Mouse (Mus musculus) megakaryocyte-erythroid progenitor cell, adult 5 weeks (primary cell): ENCODE data around the gene Mast3. TPM values are rescaled to one million over a fixed set of nuclear protein-coding genes. Genes with fewer than 3 reads are reported as not detected.

Experiments used
- polyA plus RNA-seq: library from polyadenylated mRNA; stranded (reverse); fragments of >175 nt; gene quantifications from 2 replicates; pipeline ENCODE4 v1.2.3, GENCODE M21; 2012

Gene Mast3
- 424 and 485 TPM in 2 replicates for polyA plus RNA-seq

GRCm38 (mm10) chr8:70804481-70805206 lies at the start of gene Mast3:
Mast3 (minus strand) TSS chr8:70805054.

GRCm38 (mm10) chr8:70839408-70840351 lies 34.8 kb upstream of the Mast3 start, which contains the start of gene Arrdc2:
Arrdc2 (minus strand) TSS chr8:70839720.

DNA sequence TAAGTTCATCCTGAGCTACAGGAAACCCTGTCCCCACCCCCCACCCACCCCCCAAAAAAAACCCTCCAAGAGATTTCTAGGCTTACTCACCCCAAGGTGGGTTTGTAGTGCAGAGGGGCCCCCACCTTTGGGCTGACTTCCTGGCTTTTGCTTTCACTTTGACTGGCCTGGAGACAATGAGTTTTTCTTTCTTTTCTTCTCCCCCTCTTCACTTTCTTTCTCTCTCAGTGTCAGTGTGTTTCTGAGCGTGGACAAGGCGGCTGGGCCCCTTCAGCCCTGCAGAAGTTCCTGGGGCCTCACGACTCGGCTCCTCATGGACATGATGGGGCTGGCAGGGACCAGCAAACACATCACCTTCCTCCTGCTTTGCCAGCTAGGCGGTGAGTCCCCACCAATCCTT lies 3.4 kb upstream of the Mast3 start, which contains the start of gene Il12rb1:
Gene Il12rb1 (plus strand): TSS at position 211 of the 400 bp plus-strand sequence.

DNA sequence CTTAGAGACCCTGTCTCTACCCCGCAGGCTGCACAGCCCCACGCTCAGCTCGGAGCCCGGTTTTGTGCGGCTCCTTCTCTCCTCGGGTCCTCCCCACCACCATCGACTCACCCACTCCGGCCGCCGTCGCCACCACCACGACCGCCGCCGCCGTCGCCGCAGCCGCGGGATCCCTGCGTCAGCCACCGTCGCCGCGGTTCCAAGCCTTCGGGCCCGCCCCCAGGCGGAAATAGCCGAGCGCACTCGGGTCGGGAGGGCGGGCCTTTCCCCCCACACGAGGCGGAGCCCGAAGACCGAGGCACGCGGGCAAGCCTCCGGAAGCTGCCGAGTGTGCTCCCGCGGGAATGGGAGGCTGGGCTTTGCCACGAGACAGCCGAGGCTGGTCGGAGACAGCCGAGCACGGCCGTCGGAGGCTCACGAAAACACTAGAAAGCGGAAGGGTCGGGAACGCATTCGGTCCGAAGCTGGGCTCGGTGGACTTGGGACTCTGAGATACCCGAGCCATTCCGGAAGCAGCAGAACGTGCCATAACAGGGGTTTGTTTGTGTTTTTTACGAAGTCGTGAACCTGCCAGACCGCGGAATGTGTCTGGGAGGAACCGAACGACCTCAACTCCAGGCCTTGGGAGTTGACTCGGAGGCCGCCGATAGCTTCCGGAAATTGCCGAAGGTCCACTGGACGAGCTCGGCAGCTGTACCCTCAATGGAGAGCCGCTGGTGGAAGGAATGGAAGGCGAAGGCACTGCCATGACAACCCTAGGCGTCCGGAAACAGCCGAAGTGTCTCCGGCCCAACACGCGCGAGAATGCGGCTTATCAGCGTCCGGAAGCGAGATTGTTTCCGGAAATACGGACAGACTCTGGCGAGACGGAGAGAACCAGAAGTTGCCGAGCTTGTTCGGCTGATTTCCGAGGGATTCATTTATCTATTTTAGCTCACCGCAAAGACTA lies 28.1 kb downstream of the Mast3 start, which contains the start of gene Pik3r2:
Gene Pik3r2 (minus strand): TSS at position 218 of the 949 bp plus-strand sequence.

DNA sequence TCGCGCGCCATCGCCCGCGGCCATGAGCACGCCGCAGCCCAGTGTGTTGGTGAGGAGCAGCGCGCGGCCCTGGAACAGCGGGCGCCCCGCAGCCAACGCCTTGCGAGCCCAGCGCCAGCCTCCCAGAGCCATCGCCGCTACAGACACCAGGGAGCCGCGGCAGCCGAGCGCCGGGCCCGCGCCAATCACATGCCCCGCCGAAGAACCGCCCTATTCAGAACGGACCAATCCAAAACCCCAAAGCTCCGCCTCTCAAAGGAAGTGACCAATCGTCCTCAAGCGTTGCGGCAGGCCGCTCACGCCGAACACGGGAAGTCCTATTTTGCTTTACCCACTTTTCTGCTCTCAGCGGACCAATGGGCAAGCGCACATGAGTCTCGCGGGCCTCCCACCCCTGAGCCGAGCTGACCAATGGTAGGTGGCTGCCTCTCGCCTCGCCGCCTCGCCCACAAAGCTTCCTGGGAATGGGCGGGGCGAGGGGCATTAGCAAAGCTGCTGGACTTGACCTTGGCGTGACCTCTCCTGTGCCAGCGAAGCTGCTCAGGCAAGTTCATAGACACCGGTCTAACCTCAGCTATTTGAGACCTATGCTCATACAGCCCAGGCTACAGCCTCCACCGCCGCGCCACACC lies 44.0 kb downstream of the Mast3 start, which contains the start of gene Mpv17l2:
Gene Mpv17l2 (minus strand): TSS at position 172 of the 632 bp plus-strand sequence.

GRCm38 (mm10) chr8:70754043-70754870 lies 50.6 kb downstream of the Mast3 start, which contains the start of gene Rab3a:
Rab3a (plus strand) TSS chr8:70754679.

Other genes starting within 250 kb of the Mast3 start
- gene Isyna1, start 210.7 kb downstream of the Mast3 start, polyA plus RNA-seq = 264 and 274 TPM in 2 replicates
- gene Ssbp4, start 196.2 kb downstream of the Mast3 start, polyA plus RNA-seq = 1,201 and 1,308 TPM in 2 replicates
- 11.8 and 21.0 TPM in 2 replicates for gene Lrrc25, start 188.9 kb downstream of the Mast3 start, polyA plus RNA-seq
- 13.6 and 15.1 TPM in 2 replicates for gene Gdf15, start 172.6 kb downstream of the Mast3 start, polyA plus RNA-seq
- gene Pgpep1, start 144.7 kb downstream of the Mast3 start, polyA plus RNA-seq = 1.8 and 2.6 TPM in 2 replicates
- gene Lsm4, start 131.8 kb downstream of the Mast3 start, polyA plus RNA-seq = 583 and 668 TPM in 2 replicates
- 3,053 and 3,449 TPM in 2 replicates for gene Jund, start 106.1 kb downstream of the Mast3 start, polyA plus RNA-seq
- 0.71 and 1.9 TPM in 2 replicates for gene Iqcn, start 101.6 kb downstream of the Mast3 start, polyA plus RNA-seq
- 0.15 TPM in 1 of 2 replicates, not detected in the other for gene Gm3336, start 86.5 kb downstream of the Mast3 start, polyA plus RNA-seq
- 3.5 and 3.6 TPM in 2 replicates for gene Pde4c, start 81.3 kb downstream of the Mast3 start, polyA plus RNA-seq
- 7.4 and 8.1 TPM in 2 replicates for gene Rab3a, start 50.4 kb downstream of the Mast3 start, polyA plus RNA-seq
- gene Mpv17l2, start 44.1 kb downstream of the Mast3 start, polyA plus RNA-seq = 75.0 and 90.1 TPM in 2 replicates
- 69.9 and 78.3 TPM in 2 replicates for gene Pik3r2, start 28.3 kb downstream of the Mast3 start, polyA plus RNA-seq
- gene Il12rb1, start 3.4 kb upstream of the Mast3 start, polyA plus RNA-seq = 1.7 and 2.9 TPM in 2 replicates
- 33.6 and 35.8 TPM in 2 replicates for gene Arrdc2, start 34.7 kb upstream of the Mast3 start, polyA plus RNA-seq
- gene Kcnn1, start 58.2 kb upstream of the Mast3 start, polyA plus RNA-seq = 0.57 and 0.83 TPM in 2 replicates
- 198 and 237 TPM in 2 replicates for gene Ccdc124, start 68.9 kb upstream of the Mast3 start, polyA plus RNA-seq
- gene Slc5a5, start 87.7 kb upstream of the Mast3 start, polyA plus RNA-seq = 0.14 and 0.16 TPM in 2 replicates
- gene Rpl18a, start 92.4 kb upstream of the Mast3 start, polyA plus RNA-seq = 5,488 and 6,564 TPM in 2 replicates
- gene Map1s, start 100.9 kb upstream of the Mast3 start, polyA plus RNA-seq = 112 and 120 TPM in 2 replicates